ENCODE assay signal across 9 mouse cellular contexts in the genomic region with DNA sequence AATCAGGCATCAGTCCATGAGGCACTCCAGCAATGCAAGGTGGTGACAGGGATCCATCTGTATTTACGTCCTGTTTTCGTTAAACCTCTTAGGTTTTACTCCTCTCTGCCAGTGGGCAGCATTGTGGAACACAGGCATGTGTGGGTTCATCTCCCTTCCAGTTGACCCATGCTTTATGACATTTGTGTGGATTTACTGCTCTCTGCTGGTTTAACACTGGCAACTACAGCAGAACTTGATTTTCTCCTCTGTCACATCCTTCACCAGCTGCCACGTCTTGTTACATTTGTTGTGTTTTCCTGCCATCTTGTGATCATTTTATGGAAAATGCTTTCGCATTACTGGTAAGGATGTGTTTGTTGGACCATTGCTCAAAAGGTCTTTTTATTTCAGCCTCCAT. TPM values are rescaled to one million over a fixed set of nuclear protein-coding genes. Genes with fewer than 3 reads are reported as not detected.
DNase-seq lines count a peak whose midpoint lies in the region; ATAC-seq lines count a peak whose summit lies in the region.
"Had no signal": no experiment of that assay in that cellular context is flagged by ENCODE, and none has a peak within 500 bp of the region (broad histone marks: within the 10 kb centered on the region; RNA-seq: fewer than 3 reads in every experiment).

No protein-coding gene starts in this region.

- H3K27me3 ChIP-seq in kidney, embryonic 16.5 days (ENCODE audit: insufficient read depth, low read length) = no peaks in the 10 kb centered on the region

- no peak overlapping the region for H3K27ac ChIP-seq in kidney, embryonic 16.5 days (ENCODE audit: low read length)
- H3K27ac ChIP-seq: embryonic facial prominence, embryonic 13.5 days; neural tube, embryonic 13.5 days had no signal

- no peak overlapping the region for H3K4me2 ChIP-seq in kidney, embryonic 16.5 days (replicated peaks; ENCODE audit: low read depth, low read length)
- H3K4me2 ChIP-seq: embryonic facial prominence, embryonic 13.5 days; neural tube, embryonic 13.5 days had no signal

- no peak for ATAC-seq in kidney, embryonic 16.5 days (ENCODE audit: low FRiP score, low TSS enrichment)

- DNase-seq in kidney, postnatal 10 days = peak; percentile 10
- peak; percentile 15 for DNase-seq in ES-CJ7 (ENCODE audit: low read depth, low spot score)
- DNase-seq in NIH3T3 (ENCODE audit: low read depth) = peak; percentile 73
- peak; percentile 20 for DNase-seq in lung, postnatal 36 days
- DNase-seq in spleen, adult 12 weeks (ENCODE audit: low spot score) = no peak
- no peak for DNase-seq in c-Kit-positive CD71-positive TER-119-positive erythroid progenitor cells, embryonic 14.5 days (ENCODE audit: low spot score)

- H3K4me1 ChIP-seq in kidney, embryonic 16.5 days (ENCODE audit: insufficient read depth, low read length) = no peaks in the 10 kb centered on the region
- H3K4me1 ChIP-seq: embryonic facial prominence, embryonic 13.5 days; neural tube, embryonic 13.5 days had no signal

- no peaks in the 10 kb centered on the region for H3K36me3 ChIP-seq in kidney, embryonic 16.5 days (ENCODE audit: insufficient read depth, low read length)
- H3K36me3 ChIP-seq: embryonic facial prominence, embryonic 13.5 days; neural tube, embryonic 13.5 days had no signal

- no peak overlapping the region for H3K4me3 ChIP-seq in kidney, embryonic 16.5 days (ENCODE audit: low read length)
- H3K4me3 ChIP-seq: embryonic facial prominence, embryonic 13.5 days; neural tube, embryonic 13.5 days had no signal

- WGBS in kidney, embryonic 16.5 days = 63% methylated on average over 4 of the region's 4 CpGs

- no peak overlapping the region for H3K9ac ChIP-seq in kidney, embryonic 16.5 days (replicated peaks; ENCODE audit: low read length)
- H3K9ac ChIP-seq: embryonic facial prominence, embryonic 13.5 days; neural tube, embryonic 13.5 days had no signal

- H3K9me3 ChIP-seq in kidney, embryonic 16.5 days (ENCODE audit: low read length) = no peaks in the 10 kb centered on the region
- H3K9me3 ChIP-seq: embryonic facial prominence, embryonic 13.5 days; neural tube, embryonic 13.5 days had no signal

RNA-seq across cellular contexts. Expression of gene Hccs, which starts 20.6 kb away (rescaled TPM):
- polyA plus RNA-seq in kidney, embryonic 16.5 days (2015; fragmentation: Nextera tagmentation; extraction: Ambion mirVana) = 29.0 and 31.6 TPM in 2 replicates

Comparison
In these comparisons a context has a peak if more than half of its experiments do, and no peak if none do; other contexts are left out.
1. DNase-seq: peak in kidney, postnatal 10 days (single experiment), ES-CJ7 (single experiment), NIH3T3 (single experiment) and lung, postnatal 36 days (single experiment); none in spleen, adult 12 weeks (single experiment) and c-Kit-positive CD71-positive TER-119-positive erythroid progenitor cells, embryonic 14.5 days (single experiment).